Comparison of ENCODE assay signal across 19 mouse cellular contexts in genomic region chr16:86887605-86888004, GRCm38 (mm10).
DNase-seq lines count a peak whose midpoint lies in the region; ATAC-seq lines count a peak whose summit lies in the region.
"Had no signal": no experiment of that assay in that cellular context is flagged by ENCODE, and none has a peak within 500 bp of the region (broad histone marks: within the 10 kb centered on the region; RNA-seq: fewer than 3 reads in every experiment).

No protein-coding gene starts in this region.

- 0 out of 2 replicates have a peak, but pooled peaks cover 3% of the 10 kb centered on the region for H3K4me1 ChIP-seq in kidney, embryonic 14.5 days (ENCODE audit: control insufficient read depth, insufficient read depth, low read length)
- H3K4me1 ChIP-seq: embryonic facial prominence, embryonic 15.5 days; forebrain, embryonic 15.5 days; heart, embryonic 12.5 days; hindbrain, embryonic 10.5 days had no signal

- WGBS in kidney, embryonic 14.5 days, result 36% methylated on average over 4 of the region's 4 CpGs

- ATAC-seq in kidney, embryonic 14.5 days (ENCODE audit: low FRiP score, low TSS enrichment), result peak; percentile 63
- ATAC-seq: CD4-positive, CD25-positive, alpha-beta regulatory T cell, adult 4 months; forebrain, embryonic 15.5 days had no signal

- no peak overlapping the region for H3K9ac ChIP-seq in kidney, embryonic 14.5 days (ENCODE audit: low read depth, low read length)
- H3K9ac ChIP-seq: embryonic facial prominence, embryonic 15.5 days; forebrain, embryonic 15.5 days; heart, embryonic 12.5 days; hindbrain, embryonic 14.5 days had no signal

- no peak overlapping the region for H3K27ac ChIP-seq in kidney, embryonic 14.5 days (ENCODE audit: low read depth, low read length)
- H3K27ac ChIP-seq: embryonic facial prominence, embryonic 15.5 days; forebrain, embryonic 15.5 days; hindbrain, embryonic 10.5 days; hindbrain, embryonic 14.5 days had no signal

- H3K36me3 ChIP-seq in kidney, embryonic 14.5 days (ENCODE audit: control insufficient read depth, insufficient read depth, low read length), result no peaks in the 10 kb centered on the region
- H3K36me3 ChIP-seq: embryonic facial prominence, embryonic 15.5 days; forebrain, embryonic 15.5 days; G1E; heart, embryonic 12.5 days; hindbrain, embryonic 10.5 days had no signal

- no peak for DNase-seq in kidney, adult 11 months
- peak; percentile 75 for DNase-seq in NIH3T3 (ENCODE audit: low read depth)
- DNase-seq in fibroblast of lung, adult 2 months (ENCODE audit: low read depth), result peak; percentile 65
- DNase-seq in left cerebral cortex, adult 18-20 months (ENCODE audit: low spot score in 2 of 2), result no peak
- DNase-seq in embryo, embryonic 9.5 days (ENCODE audit: extremely low spot score), result no peak
- DNase-seq: adrenal gland, postnatal 25 days; B cell, adult 2 months; cerebellum, adult 18-20 months; cerebellum, adult 9-11 months; gastrocnemius, postnatal 25 days had no signal

- no peaks in the 10 kb centered on the region for H3K27me3 ChIP-seq in kidney, embryonic 14.5 days (ENCODE audit: control insufficient read depth, insufficient read depth, low read length)
- H3K27me3 ChIP-seq: embryonic facial prominence, embryonic 15.5 days; forebrain, embryonic 15.5 days; heart, embryonic 12.5 days had no signal

- H3K9me3 ChIP-seq in kidney, embryonic 14.5 days (ENCODE audit: control insufficient read depth, low read length), result no peaks in the 10 kb centered on the region
- H3K9me3 ChIP-seq: embryonic facial prominence, embryonic 15.5 days; forebrain, embryonic 15.5 days; heart, embryonic 12.5 days; hindbrain, embryonic 10.5 days had no signal

- no peak overlapping the region for H3K4me3 ChIP-seq in kidney, embryonic 14.5 days (ENCODE audit: low read length)
- H3K4me3 ChIP-seq: embryonic facial prominence, embryonic 15.5 days; erythroblast, embryonic 14.5 days; forebrain, embryonic 15.5 days; heart, embryonic 12.5 days; hindbrain, embryonic 10.5 days had no signal

- no peak overlapping the region for H3K4me2 ChIP-seq in kidney, embryonic 14.5 days (replicated peaks; ENCODE audit: low read depth, low read length)
- H3K4me2 ChIP-seq: embryonic facial prominence, embryonic 15.5 days; forebrain, embryonic 15.5 days; heart, embryonic 12.5 days; hindbrain, embryonic 14.5 days had no signal

Comparison
In these comparisons a context has a peak if more than half of its experiments do, and no peak if none do; other contexts are left out.
1. DNase-seq: peak in NIH3T3 (single experiment) and fibroblast of lung, adult 2 months (single experiment); none in kidney, adult 11 months (single experiment), left cerebral cortex, adult 18-20 months (0 of 2) and embryo, embryonic 9.5 days (single experiment).